Mouse (Mus musculus): ENCODE measurements around the gene Dupd1. TPM values are rescaled to one million over a fixed set of nuclear protein-coding genes. Genes with fewer than 3 reads are reported as not detected.

The Dupd1 gene
- polyA plus RNA-seq, 1 experiment from 2014 or later: not detected

DNA sequence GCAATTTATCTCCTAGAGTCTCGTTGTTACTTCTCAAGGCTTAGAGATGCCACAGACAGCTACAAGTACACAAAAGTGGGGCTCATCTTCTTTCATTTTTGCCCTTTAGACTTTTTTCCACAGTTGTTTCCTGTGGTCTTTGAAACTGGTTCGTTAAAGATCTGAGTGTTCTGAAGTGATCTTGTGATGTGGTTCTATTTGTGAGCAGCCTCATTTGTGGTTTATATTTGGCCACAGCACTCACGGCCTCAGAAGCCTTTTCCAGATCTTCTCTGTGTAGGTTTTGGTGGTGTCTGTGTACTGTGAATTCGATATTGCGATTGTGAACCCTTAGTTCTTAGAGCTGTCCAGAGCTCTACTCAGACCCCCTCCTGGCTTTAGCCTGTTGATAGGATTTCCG lies 77.8 kb downstream of the Dupd1 start:
- H3K9me3 ChIP-seq (ENCODE audit: control insufficient read depth, low read length): no peaks in the 10 kb centered on the region
- H3K9ac ChIP-seq (ENCODE audit: low read depth, low read length): no peak overlapping the region
- no peak for DNase-seq (ENCODE audit: low spot score)
- no peak overlapping the region for H3K4me2 ChIP-seq (replicated peaks; ENCODE audit: low read depth, low read length)
- H3K36me3 ChIP-seq (ENCODE audit: control insufficient read depth, insufficient read depth, low read length): no peaks in the 10 kb centered on the region
- WGBS: 83% methylated on average over 6 of the region's 6 CpGs
- H3K27me3 ChIP-seq (ENCODE audit: control insufficient read depth, insufficient read depth, low read length): no peaks in the 10 kb centered on the region
- ATAC-seq (ENCODE audit: low FRiP score): no peak
- H3K4me1 ChIP-seq (replicated peaks; ENCODE audit: control insufficient read depth, insufficient read depth, low read length): no peaks in the 10 kb centered on the region
- no peak overlapping the region for H3K4me3 ChIP-seq (ENCODE audit: low read depth, low read length)
- no peak overlapping the region for H3K27ac ChIP-seq (ENCODE audit: low read depth, low read length)

DNA sequence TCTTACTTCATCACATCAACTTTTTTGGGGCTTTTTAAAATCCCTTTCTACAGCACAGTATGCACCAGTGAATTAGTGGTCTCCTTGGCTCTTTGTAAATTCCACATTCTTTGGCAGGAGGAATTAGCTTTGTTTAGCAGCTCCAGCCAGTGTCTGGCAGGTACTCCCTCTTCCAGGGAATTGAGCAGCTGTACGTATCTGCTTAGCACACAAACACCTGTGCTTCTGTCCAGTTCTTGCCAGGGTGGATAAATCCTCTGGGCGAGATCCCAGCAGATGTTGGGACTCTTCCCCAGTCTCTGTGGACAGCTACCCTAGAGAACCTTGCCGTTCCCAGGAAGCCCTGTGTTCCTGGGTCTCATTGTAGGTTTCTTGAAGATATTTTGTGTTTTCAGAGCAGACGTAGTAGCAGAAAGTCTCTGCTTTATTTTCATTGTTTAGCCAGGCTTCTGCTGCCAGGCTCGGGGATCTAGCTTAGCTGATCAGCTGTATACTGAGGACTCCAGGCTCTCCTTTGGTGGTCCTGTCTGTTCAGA lies 82.6 kb downstream of the Dupd1 start:
- Histone ChIP-seq H3K27ac (ENCODE audit: low read depth, low read length) (no peak overlapping the region), H3K4me2 (replicated peaks; ENCODE audit: low read depth, low read length) (no peak overlapping the region), H3K27me3 (ENCODE audit: control insufficient read depth, insufficient read depth, low read length) (no peaks in the 10 kb centered on the region), H3K4me3 (ENCODE audit: low read depth, low read length) (no peak overlapping the region), H3K9me3 (ENCODE audit: control insufficient read depth, low read length) (no peaks in the 10 kb centered on the region), H3K9ac (ENCODE audit: low read depth, low read length) (no peak overlapping the region), H3K36me3 (ENCODE audit: control insufficient read depth, insufficient read depth, low read length) (0 out of 2 replicates have a peak, but pooled peaks cover 5% of the 10 kb centered on the region), H3K4me1 (replicated peaks; ENCODE audit: control insufficient read depth, insufficient read depth, low read length) (no peaks in the 10 kb centered on the region)
- DNase-seq (ENCODE audit: low spot score) (no peak), ATAC-seq (ENCODE audit: low FRiP score) (no peak)
- 82% methylated on average over 5 of the region's 5 CpGs for WGBS

Other genes with a start within 250 kb of the Dupd1 start
- gene Kat6b, start 233.1 kb downstream of the Dupd1 start, polyA plus RNA-seq (2014; fragmentation: Nextera tagmentation; extraction: Ambion mirVana): 16.5 and 24.0 TPM in 2 replicates
- 15.6 and 19.9 TPM in 2 replicates for gene Samd8, start 36.0 kb upstream of the Dupd1 start, polyA plus RNA-seq (2014; fragmentation: Nextera tagmentation; extraction: Ambion mirVana)
- not detected in 2 replicates for gene Dusp13, start 36.6 kb upstream of the Dupd1 start, polyA plus RNA-seq (2014; fragmentation: Nextera tagmentation; extraction: Ambion mirVana)
- gene Vdac2, start 110.7 kb upstream of the Dupd1 start, polyA plus RNA-seq (2014; fragmentation: Nextera tagmentation; extraction: Ambion mirVana): 312 and 318 TPM in 2 replicates
- gene Comtd1, start 134.4 kb upstream of the Dupd1 start, polyA plus RNA-seq (2014; fragmentation: Nextera tagmentation; extraction: Ambion mirVana): 16.8 and 19.2 TPM in 2 replicates

All from hindbrain, embryonic 11.5 days (tissue).